Mouse (Mus musculus): Measurements from ENCODE around the gene Rnf183.

- TF ChIP-seq USF1 (IDR thresholded peaks at IDR 0.05; ENCODE audit: low read depth, low read length), result no peak
- no peak for TF ChIP-seq ZNF384 (IDR thresholded peaks at IDR 0.05; ENCODE audit: low read depth, low read length)
- no peak for TF ChIP-seq JUND (IDR thresholded peaks at IDR 0.05; ENCODE audit: low read depth, low read length)
- TF ChIP-seq POLR2A (IDR thresholded peaks at IDR 0.05; ENCODE audit: control insufficient read depth in 1 of 2, insufficient read depth in 1 of 2, low read depth in 1 of 2, low read length in 2 of 2, poor library complexity in 1 of 2), result no peak
- TF ChIP-seq EP300 (IDR thresholded peaks at IDR 0.05; ENCODE audit: low read depth in 1 of 2, low read length in 2 of 2), result no peak
- TF ChIP-seq RCOR1 (IDR thresholded peaks at IDR 0.05; ENCODE audit: low read depth, low read length), result no peak
- TF ChIP-seq MEF2A (IDR thresholded peaks at IDR 0.05; ENCODE audit: extremely low read depth, insufficient replicate concordance, low read depth, low read length, poor library complexity, severe bottlenecking), result no peak
- no peak for TF ChIP-seq TBP (IDR thresholded peaks at IDR 0.05; ENCODE audit: low read depth, low read length)
- TF ChIP-seq ETS1 (IDR thresholded peaks at IDR 0.05; ENCODE audit: low read depth, low read length), result no peak
- no peak for TF ChIP-seq TAL1 (IDR thresholded peaks at IDR 0.05; ENCODE audit: low read length)
- no peak for TF ChIP-seq NRF1 (IDR thresholded peaks at IDR 0.05; ENCODE audit: insufficient read depth, low read depth, low read length, poor library complexity, severe bottlenecking)
These were observed 16.6 kb downstream of the Rnf183 start for GRCm38 (mm10) chr4:62418448-62418847.
